Mouse (Mus musculus): ENCODE measurements around the gene Tgfbr3.
"Not testable (repeated sequence)": the region's sequence is repeated elsewhere in the genome, so short reads cannot be mapped to it uniquely, and the experiment has no call there.

Gene Tgfbr3

GRCm38 (mm10) chr5:107282561-107283307, 6.7 kb downstream of the Tgfbr3 start:
- DNase-seq (ENCODE audit: low read depth, low spot score), result no peak

DNA sequence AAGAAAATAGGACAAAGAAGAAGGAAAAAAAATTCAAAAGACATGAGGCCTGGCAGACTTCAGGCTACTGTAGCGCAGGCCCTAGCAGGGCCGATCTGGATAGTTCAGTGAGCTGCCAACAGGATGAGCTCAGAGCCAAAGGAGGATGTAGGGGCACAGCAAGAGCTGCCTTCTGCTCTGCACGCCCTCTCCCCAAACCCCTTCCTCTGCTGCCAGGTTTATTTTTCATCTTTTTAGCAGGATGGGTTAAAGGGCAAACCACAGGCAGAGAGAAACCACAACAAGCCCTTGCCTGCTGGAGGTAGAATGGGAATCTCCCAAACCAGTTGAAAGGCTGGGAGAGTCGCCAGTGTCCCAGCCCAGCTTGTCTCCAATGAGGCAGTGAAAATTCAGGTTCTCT, 10.2 kb downstream of the Tgfbr3 start:
- no peak for DNase-seq (ENCODE audit: low read depth, low spot score)

GRCm38 (mm10) chr5:107276186-107276585, 13.2 kb downstream of the Tgfbr3 start:
- DNase-seq (ENCODE audit: low read depth, low spot score), result no peak

- no peak for DNase-seq (ENCODE audit: low read depth, low spot score)
These were observed 17.0 kb downstream of the Tgfbr3 start for GRCm38 (mm10) chr5:107272252-107273028.

- peak; percentile 71 for DNase-seq (ENCODE audit: low read depth, low spot score)
These were observed 20.5 kb downstream of the Tgfbr3 start for GRCm38 (mm10) chr5:107269006-107269328.

GRCm38 (mm10) chr5:107268121-107269005, 21.1 kb downstream of the Tgfbr3 start:
- peak; percentile 28 for DNase-seq (ENCODE audit: low read depth, low spot score)

DNA sequence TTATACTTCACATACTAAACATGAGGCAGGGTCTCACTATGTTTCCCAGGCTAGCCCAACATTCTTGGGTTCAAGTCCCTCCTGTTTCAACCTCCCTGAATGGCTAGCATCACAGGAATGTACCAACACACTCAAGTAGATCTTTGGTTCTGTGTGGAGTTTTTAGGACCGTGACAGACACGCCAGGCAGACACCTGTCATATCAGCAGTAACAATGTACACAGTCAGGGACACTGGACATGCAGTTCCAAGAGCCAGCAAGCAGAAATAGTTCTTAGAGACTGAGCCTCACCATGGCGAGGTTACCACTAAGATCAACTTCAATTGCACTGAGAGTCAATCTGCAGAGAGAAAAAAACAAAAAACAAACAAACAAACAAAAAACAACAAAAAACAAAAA, 22.9 kb downstream of the Tgfbr3 start:
- DNase-seq (ENCODE audit: low read depth, low spot score), result no peak

DNA sequence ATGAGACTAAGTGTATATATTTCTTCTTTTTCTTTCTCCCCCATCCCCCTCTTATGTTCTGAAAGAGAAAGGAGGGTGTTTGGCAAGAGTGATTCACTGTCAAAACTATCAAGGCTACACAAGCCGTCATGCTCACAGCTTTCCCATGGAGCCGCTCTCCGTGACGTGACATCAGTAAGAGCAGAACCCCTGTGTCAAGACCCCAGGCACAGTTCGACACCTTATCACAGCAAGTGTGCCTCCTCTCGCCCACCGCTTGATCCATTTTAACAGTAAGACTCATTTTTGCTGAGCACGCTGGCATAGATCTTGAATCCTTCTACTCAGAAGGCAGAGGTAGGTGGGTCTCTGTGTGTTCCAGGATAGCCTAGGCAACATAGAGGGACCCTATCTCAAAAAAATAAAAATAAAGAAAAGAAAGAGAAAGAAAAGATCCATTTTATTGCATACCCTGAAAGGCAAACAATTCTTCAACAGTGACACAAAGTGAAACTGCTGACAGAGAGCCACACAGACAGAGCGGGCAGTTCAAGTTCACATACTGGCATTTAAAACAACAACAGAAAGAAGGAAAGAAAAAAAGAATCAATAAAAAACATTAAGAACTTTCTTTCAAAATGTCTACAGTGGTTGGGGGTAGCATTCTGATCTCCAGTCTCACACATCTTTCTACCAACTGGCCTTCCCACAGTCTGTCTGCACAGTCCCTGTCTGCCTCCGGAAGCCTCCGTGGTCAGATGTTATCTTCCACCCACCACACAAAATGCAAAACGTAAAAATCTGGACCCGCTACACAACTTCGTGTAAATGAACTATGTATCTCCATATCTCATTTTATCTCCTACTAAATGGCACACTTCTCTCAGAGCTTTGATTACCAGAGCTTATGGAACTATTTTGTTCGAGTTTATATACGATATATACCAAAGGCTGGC, 24.7 kb downstream of the Tgfbr3 start:
- no peak for DNase-seq (ENCODE audit: low read depth, low spot score)

- no peak for DNase-seq (ENCODE audit: low read depth, low spot score)
These were observed 25.6 kb downstream of the Tgfbr3 start for GRCm38 (mm10) chr5:107263836-107264235.

- no peak for DNase-seq (ENCODE audit: low read depth, low spot score)
These were observed 27.5 kb downstream of the Tgfbr3 start for GRCm38 (mm10) chr5:107261930-107262329.

GRCm38 (mm10) chr5:107260708-107261495, 28.5 kb downstream of the Tgfbr3 start:
- DNase-seq (ENCODE audit: low read depth, low spot score), result no peak

- no peak for DNase-seq (ENCODE audit: low read depth, low spot score)
These were observed 29.9 kb downstream of the Tgfbr3 start for GRCm38 (mm10) chr5:107259487-107260040.

DNA sequence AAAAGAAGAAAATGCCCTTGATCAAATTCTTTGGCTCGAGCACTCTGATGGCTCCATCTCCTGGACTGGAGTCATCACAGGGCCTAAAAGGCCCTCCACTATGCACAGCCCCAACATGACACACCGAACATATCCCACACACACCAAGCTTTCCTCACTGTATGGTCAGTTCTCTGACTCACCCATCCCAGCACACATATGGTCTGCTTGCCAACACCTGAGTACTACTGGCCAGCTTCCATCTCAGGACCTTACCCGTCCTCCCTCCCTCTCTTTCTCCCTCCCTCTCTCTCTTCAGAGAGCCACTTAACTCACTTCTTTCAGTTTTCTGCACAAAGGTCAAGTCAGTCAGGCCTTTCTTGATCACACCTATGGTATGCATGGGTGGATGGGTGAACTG, 36.0 kb downstream of the Tgfbr3 start:
- DNase-seq (ENCODE audit: low read depth, low spot score), result no peak

- DNase-seq (ENCODE audit: low read depth, low spot score), result no peak
These were observed 37.0 kb downstream of the Tgfbr3 start for GRCm38 (mm10) chr5:107252435-107252834.

- DNase-seq (ENCODE audit: low read depth, low spot score), result no peak
These were observed 37.6 kb downstream of the Tgfbr3 start for GRCm38 (mm10) chr5:107251751-107252305.

DNA sequence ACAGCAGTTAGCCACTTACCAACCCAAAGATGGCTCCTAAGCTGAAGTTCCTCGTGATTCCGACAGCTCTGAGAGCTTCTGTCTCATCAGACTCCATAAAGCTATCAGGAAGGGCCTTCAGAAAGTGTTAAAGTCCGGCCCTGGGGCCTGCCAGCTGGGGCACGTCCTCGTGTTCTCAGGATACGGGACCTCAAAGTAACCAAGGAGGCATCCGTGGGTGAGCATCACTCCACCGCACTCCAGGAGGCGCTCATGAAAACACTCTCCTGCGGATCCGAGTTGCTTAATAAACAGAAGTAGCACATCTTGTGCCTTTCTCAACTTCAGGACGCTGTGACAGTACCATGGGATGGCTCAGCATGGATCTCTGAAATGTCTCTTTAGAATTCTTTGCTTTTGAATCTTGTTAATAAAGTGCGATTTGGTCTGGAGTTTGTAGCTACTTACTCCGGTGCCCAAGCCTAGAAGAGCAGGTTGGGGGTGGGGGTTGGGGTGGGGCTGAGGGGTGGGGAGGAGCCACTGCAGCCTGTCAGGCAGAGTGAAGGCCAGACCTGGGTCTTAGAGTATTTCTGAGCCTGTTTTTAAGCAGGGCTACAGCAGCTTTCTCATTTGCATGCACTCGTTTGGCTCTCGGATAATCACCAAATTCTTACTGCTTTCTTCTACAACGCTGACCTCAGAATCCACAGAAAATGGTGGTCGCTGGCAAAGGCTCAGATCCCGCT, 38.7 kb downstream of the Tgfbr3 start:
- no peak for DNase-seq (ENCODE audit: low read depth, low spot score)

- no peak for DNase-seq (ENCODE audit: low read depth, low spot score)
These were observed 40.7 kb downstream of the Tgfbr3 start for GRCm38 (mm10) chr5:107248732-107249131.

- not testable (repeated sequence) for DNase-seq (ENCODE audit: low read depth, low spot score)
These were observed 41.1 kb downstream of the Tgfbr3 start for GRCm38 (mm10) chr5:107248302-107248701.

- DNase-seq (ENCODE audit: low read depth, low spot score), result no peak
These were observed 41.6 kb downstream of the Tgfbr3 start for GRCm38 (mm10) chr5:107247786-107248185.

Measured in mesoderm, embryonic 11.5 days (tissue).